ENCODE assay signal across 23 mouse cellular contexts in the genomic region with DNA sequence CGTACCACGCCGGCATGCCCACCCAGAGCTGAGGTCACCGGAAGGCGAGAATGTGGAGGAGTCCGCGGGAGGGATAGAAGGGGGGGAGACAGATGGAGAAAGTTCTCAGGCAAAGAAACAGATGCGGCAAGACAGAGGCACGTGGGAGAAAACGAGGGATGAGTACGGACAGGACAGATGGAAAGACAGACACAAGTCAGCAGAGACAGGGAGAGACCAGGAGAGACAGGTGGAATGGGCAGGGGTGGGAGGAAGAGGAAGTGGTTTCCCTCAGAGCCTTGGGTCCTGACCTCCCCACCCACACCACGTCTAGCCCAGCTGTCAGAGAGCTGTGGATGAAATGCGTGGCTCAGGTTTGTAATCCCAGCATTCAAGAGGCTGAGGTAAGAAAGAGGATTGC. TPM values are rescaled to one million over a fixed set of nuclear protein-coding genes. Genes with fewer than 3 reads are reported as not detected.
"Had no signal": no experiment of that assay in that cellular context is flagged by ENCODE, and none has a peak within 500 bp of the region (broad histone marks: within the 10 kb centered on the region; RNA-seq: fewer than 3 reads in every experiment).

No protein-coding gene starts in this region.

- H3K27me3 ChIP-seq: lung, embryonic 15.5 days; stomach, embryonic 15.5 days had no signal

- ATAC-seq: liver, embryonic 12.5 days; midbrain, embryonic 13.5 days; midbrain, embryonic 16.5 days had no signal

- H3K4me2 ChIP-seq: limb, embryonic 12.5 days; liver, embryonic 12.5 days; liver, embryonic 15.5 days; lung, embryonic 15.5 days; midbrain, embryonic 13.5 days; stomach, embryonic 15.5 days had no signal

- H3K27ac ChIP-seq: left cerebral cortex, adult 2 months; limb, embryonic 12.5 days; liver, embryonic 12.5 days; liver, embryonic 15.5 days; lung, embryonic 15.5 days; midbrain, embryonic 10.5 days; midbrain, embryonic 13.5 days; stomach, embryonic 15.5 days had no signal

- H3K4me3 ChIP-seq: left cerebral cortex, adult 2 months; limb, embryonic 12.5 days; liver, embryonic 12.5 days; liver, embryonic 15.5 days; lung, embryonic 15.5 days; megakaryocyte, embryonic 14.5 days; midbrain, embryonic 10.5 days; midbrain, embryonic 13.5 days; stomach, embryonic 15.5 days had no signal

- H3K9me3 ChIP-seq: limb, embryonic 12.5 days; liver, embryonic 12.5 days; liver, embryonic 15.5 days; lung, embryonic 15.5 days; megakaryocyte, embryonic 14.5 days; midbrain, embryonic 10.5 days; midbrain, embryonic 13.5 days; stomach, embryonic 15.5 days had no signal

- H3K9ac ChIP-seq: limb, embryonic 12.5 days; liver, embryonic 12.5 days; liver, embryonic 15.5 days; lung, embryonic 15.5 days; stomach, embryonic 15.5 days had no signal

- H3K4me1 ChIP-seq: lung, embryonic 15.5 days; midbrain, embryonic 13.5 days; stomach, embryonic 15.5 days had no signal

- H3K36me3 ChIP-seq: limb, embryonic 12.5 days; liver, embryonic 12.5 days; liver, embryonic 15.5 days; lung, embryonic 15.5 days; stomach, embryonic 15.5 days had no signal

- DNase-seq: kidney, adult 18-20 months; kidney, adult 9 months; kidney, postnatal 14 days; kidney, postnatal 4 days; layer of hippocampus, adult 9-11 months; liver; lung, adult 18-20 months; lung, postnatal 10 days; lung, postnatal 36 days; right cerebral cortex, postnatal 14 days; spleen, adult 18-20 months; thymus, postnatal 25 days had no signal

RNA-seq across cellular contexts. Expression of gene Hrc, which starts 11.8 kb away (rescaled TPM):
- total RNA-seq: monocyte, adult 5-6 weeks had no signal

RNA-seq across cellular contexts. Expression of gene Lin7b, which starts 23.5 kb away (rescaled TPM):
- total RNA-seq: monocyte, adult 5-6 weeks had no signal
- polyA plus RNA-seq: liver, embryonic 15.5 days had no signal
